Mouse (Mus musculus) embryonic facial prominence, embryonic 12.5 days (tissue): ENCODE results near the gene Sept11. TPM values are rescaled to one million over a fixed set of nuclear protein-coding genes. Genes with fewer than 3 reads are reported as not detected.
A peak's percentile ranks its signal among the peaks of the same experiment; 100 is the strongest.

Experiments used
- ATAC-seq: fragments of 200-750 bp; cut with Nextera tagmentation; 2 replicates; pipeline ENCODE4 v1.8.0; 2017; ENCODE audit not compliant: insufficient number of reproducible peaks, insufficient read depth, low FRiP score, low TSS enrichment
- H3K27ac ChIP-seq: fragments of 300-500 bp; sonication (generic); 2 replicates; pipeline ENCODE4 v1.5.1; 2016; ENCODE audit warnings: mild to moderate bottlenecking
- H3K27me3 ChIP-seq: fragments of 300-500 bp; sonication (generic); 2 replicates; pipeline ENCODE4 v1.6.1; 2016; ENCODE audit warnings: mild to moderate bottlenecking, moderate library complexity
- H3K36me3 ChIP-seq: fragments of 300-500 bp; sonication (generic); 2 replicates; pipeline ENCODE4 v1.6.1; 2016; ENCODE audit warnings: mild to moderate bottlenecking
- H3K4me1 ChIP-seq: fragments of 300-500 bp; sonication (generic); 2 replicates; pipeline ENCODE4 v1.6.1; 2016
- H3K4me2 ChIP-seq: fragments of 300-500 bp; sonication (generic); replicated peaks from 2 replicates; pipeline ENCODE4 v1.6.1; 2016; ENCODE audit warnings: mild to moderate bottlenecking, moderate library complexity
- H3K4me3 ChIP-seq: fragments of 300-500 bp; sonication (generic); 2 replicates; pipeline ENCODE4 v1.5.1; 2016; ENCODE audit warnings: mild to moderate bottlenecking
- H3K9ac ChIP-seq: fragments of 300-500 bp; sonication (generic); 2 replicates; pipeline ENCODE4 v1.6.1; 2016; ENCODE audit warnings: mild to moderate bottlenecking, moderate library complexity
- H3K9me3 ChIP-seq: fragments of 300-500 bp; sonication (generic); 2 replicates; pipeline ENCODE4 v1.6.1; 2016; ENCODE audit warnings: mild to moderate bottlenecking, moderate library complexity
- WGBS: fragments of 180-500 bp; shearing (Covaris S2); methylation state at CpG from one replicate; pipeline ENCODE4 v1.1.7; 2016; 5-methylcytosine and 5-hydroxymethylcytosine counted together
- polyA plus RNA-seq: library from polyadenylated mRNA; unstranded; fragments of >200 nt; fragmentation: Nextera tagmentation; extraction: Ambion mirVana; gene quantifications from 2 replicates; pipeline ENCODE4 v1.2.1, GENCODE M21; 2016

Sept11 gene
- polyA plus RNA-seq, 1 experiment from 2014 or later = 263 TPM

DNA sequence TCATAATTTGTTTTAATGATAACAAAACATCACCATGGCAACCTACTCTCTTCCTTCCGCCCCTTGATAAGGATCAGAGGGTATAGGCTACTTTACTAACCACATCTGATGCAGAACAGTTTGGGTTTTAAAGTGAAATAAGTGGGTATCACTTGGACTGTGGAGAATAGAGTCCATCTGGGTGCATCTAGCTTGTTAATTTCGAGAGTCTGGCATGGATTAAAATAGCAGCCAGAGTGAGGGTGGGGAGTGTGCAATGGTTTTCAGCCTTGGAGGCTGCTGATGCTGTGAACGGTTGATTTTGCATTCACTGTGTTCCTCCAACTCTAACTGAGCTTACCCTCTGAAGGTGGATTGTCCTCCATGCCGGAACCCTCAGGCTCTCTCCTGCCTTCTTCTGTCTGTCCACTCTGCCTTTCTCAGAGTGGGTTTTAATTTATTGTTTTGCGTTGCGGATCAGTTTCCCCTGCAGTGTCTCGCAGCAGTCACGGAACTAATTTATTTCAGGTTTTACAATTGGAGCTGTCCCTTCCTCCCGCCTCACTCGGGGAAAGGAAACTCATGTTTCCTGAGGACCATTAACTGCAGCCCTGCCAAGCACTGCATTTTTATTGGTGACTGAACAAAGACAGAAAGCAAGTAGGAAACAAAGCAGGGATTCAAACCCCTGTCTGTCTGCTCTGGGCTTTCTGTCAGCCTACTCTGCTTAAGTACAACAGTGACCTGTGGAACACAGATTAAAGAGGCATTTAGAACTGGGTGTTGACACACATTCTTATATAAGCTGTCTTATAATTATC lies 40.4 kb downstream of the Sept11 start:
- peaks cover 78% of the 10 kb centered on the region for H3K4me1 ChIP-seq
- H3K9me3 ChIP-seq = no peaks in the 10 kb centered on the region
- H3K27ac ChIP-seq = peak overlapping the region; percentile 77
- H3K36me3 ChIP-seq = no peaks in the 10 kb centered on the region
- no peaks in the 10 kb centered on the region for H3K27me3 ChIP-seq
- 0 out of 2 replicates have a peak overlapping the region, but pooled peaks have one; percentile 8 for H3K4me3 ChIP-seq
- ATAC-seq = peak; percentile 32; the same call in 1 of the 2 replicates
- H3K9ac ChIP-seq = no peak overlapping the region
- 13% methylated on average over 10 of the region's 10 CpGs for WGBS
- H3K4me2 ChIP-seq = peak overlapping the region; percentile 29; the same call in 1 of the 2 replicates

GRCm38 (mm10) chr5:93135368-93136107 lies 42.3 kb downstream of the Sept11 start:
- WGBS = 48% methylated on average over 10 of the region's 10 CpGs
- peaks cover 59% of the 10 kb centered on the region for H3K4me1 ChIP-seq
- no peak for ATAC-seq

DNA sequence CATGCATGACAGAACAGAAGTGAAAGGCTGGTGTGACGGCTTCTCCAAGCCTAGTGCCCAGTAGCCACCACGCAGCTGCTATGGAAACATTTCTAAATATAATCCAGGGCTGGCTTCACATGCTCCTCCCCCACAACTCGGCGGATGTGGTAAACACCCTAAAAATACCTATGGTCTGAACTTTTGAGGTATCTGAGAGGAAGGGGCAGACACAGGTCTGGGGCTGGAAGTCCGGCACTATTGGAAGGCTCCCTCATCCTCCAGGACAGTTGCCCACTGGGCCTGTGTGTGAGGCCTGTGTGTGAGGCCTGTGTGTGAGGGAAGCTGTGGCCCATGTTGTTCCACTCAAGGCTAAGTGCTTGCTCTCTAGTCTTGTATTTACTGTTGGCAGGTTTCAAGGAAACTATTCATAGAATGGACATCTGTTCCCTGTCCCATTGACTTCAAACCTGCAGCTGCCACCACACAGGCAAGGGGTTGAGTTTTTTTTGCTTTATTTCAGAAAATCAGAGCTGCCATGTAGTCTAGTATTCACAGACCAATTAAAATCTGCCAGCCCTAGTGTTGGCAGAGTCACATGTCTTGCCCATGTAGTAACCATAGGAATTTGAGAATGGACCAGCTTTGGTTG lies 43.8 kb downstream of the Sept11 start:
- peaks cover 46% of the 10 kb centered on the region for H3K4me1 ChIP-seq
- H3K36me3 ChIP-seq = peaks cover 25% of the 10 kb centered on the region
- no peak overlapping the region for H3K9ac ChIP-seq
- no peak overlapping the region for H3K4me3 ChIP-seq
- 65% methylated on average over 5 of the region's 5 CpGs for WGBS
- no peak overlapping the region for H3K4me2 ChIP-seq
- H3K27me3 ChIP-seq = no peaks in the 10 kb centered on the region
- H3K27ac ChIP-seq = 0 out of 2 replicates have a peak overlapping the region, but pooled peaks have one; percentile 43
- no peaks in the 10 kb centered on the region for H3K9me3 ChIP-seq
- ATAC-seq = no peak

More at GRCm38 (mm10) chr5:93135368-93136107, 42.3 kb downstream of the Sept11 start:
- Histone ChIP-seq H3K4me3 (no peak overlapping the region), H3K9me3 (no peaks in the 10 kb centered on the region), H3K36me3 (peaks cover 14% of the 10 kb centered on the region), H3K27ac (no peak overlapping the region), H3K4me2 (no peak overlapping the region), H3K9ac (no peak overlapping the region), H3K27me3 (no peaks in the 10 kb centered on the region)

DNA sequence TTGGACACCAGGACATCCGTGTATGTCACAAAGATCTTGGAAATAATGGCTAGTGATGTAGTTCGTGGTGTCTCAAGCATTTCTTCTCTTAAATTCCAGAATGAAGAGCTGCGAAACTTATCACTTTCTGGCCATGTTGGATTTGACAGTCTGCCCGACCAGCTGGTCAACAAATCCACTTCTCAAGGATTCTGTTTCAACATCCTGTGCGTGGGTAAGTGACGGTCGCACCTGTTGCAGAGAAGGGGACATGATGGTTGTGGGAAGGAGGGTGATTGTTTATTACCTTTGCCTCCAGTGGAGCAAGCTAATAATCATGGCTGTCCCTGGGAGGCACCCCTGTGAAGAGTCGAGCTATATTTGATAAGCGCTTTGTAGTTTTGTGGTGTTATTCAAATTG lies 46.1 kb downstream of the Sept11 start:
- no peak for ATAC-seq
- Histone ChIP-seq H3K27ac (no peak overlapping the region), H3K9me3 (no peaks in the 10 kb centered on the region), H3K36me3 (peaks cover 34% of the 10 kb centered on the region), H3K4me2 (no peak overlapping the region), H3K4me1 (peaks cover 29% of the 10 kb centered on the region), H3K4me3 (no peak overlapping the region), H3K27me3 (no peaks in the 10 kb centered on the region), H3K9ac (no peak overlapping the region)
- WGBS = 90% methylated on average over 9 of the region's 9 CpGs

DNA sequence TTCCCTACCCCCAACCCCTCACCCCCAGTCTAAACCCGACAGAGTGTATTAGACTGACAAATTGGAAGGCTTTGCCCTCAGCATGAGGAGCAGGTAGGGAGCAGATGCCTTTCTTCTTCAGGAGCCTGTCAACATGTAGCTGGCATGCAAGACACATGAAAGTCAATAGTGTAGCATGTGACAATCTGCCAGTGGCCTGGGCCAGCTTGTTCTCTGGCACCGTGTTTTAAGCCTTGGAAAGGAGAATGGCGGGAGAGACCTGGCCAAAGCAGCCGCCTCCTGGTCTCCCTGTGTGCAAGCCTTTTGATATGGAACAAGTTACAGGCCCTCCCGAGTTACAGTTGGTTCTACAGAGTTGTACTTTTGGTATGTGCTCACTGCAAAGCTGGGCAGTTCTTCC lies 47.5 kb downstream of the Sept11 start:
- Histone ChIP-seq H3K4me2 (no peak overlapping the region), H3K9me3 (no peaks in the 10 kb centered on the region), H3K36me3 (peaks cover 34% of the 10 kb centered on the region), H3K4me1 (peaks cover 29% of the 10 kb centered on the region), H3K27me3 (no peaks in the 10 kb centered on the region), H3K27ac (no peak overlapping the region), H3K9ac (no peak overlapping the region), H3K4me3 (no peak overlapping the region)
- no peak for ATAC-seq
- 86% methylated on average over 5 of the region's 5 CpGs for WGBS

DNA sequence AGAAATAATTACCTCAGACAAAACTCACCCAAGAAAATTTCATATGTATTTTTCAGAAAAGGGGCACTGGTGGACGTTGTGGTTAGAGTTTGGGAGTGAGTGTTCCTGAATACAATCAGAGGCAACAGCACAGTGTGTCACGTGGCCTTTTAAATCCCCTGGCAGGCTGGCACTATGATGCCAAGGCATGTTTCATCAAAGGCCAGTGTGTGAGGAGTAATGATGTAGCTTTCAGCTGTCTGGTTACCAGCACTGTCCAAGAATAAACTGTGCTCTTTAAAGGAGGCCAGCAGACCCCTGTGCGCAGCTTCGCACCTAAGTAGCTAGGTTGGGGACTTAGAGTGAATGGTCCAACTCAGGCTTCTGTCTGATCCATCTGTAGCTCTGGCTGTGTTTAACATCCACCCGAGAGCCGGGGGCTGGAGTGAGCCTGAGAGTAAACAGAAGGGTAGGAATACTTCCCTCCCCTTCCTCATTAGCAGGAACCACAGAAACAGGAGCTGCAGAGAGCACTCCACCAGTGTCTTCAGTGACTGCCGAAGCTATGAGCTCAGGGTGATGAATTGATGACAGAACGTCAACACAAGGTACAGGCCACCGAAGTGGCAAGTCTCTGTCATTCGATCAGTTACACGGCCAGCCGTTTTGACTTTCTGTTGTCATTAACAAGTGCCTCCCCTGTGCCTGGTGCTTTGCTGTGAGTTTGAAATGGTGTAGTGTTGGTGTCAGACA lies 50.3 kb downstream of the Sept11 start:
- Histone ChIP-seq H3K4me3 (no peak overlapping the region), H3K27ac (0 out of 2 replicates have a peak overlapping the region, but pooled peaks have one; percentile 12), H3K9ac (no peak overlapping the region), H3K9me3 (no peaks in the 10 kb centered on the region), H3K36me3 (peaks cover 41% of the 10 kb centered on the region), H3K27me3 (no peaks in the 10 kb centered on the region), H3K4me1 (peaks cover 27% of the 10 kb centered on the region), H3K4me2 (no peak overlapping the region)
- ATAC-seq = no peak
- WGBS = 55% methylated on average over 12 of the region's 12 CpGs

DNA sequence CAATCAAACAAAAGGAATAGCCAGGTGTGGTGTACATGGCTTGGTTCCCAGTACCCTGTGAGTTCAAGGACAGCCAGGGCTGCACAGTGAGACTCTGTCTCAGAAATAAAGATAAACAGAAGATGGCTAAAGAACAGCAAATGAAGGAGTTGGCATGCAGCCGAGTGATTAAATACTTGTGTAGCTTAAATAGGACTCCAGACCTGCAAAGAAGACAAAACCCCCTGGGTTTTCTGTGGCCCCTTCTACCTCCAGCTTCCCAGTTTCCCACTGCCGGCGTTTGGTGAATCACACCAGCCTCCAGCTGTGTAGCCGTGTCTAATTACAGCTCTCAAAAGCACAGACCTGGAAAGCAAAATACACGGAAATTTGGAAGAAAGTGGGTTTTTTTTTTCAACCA lies 51.6 kb downstream of the Sept11 start:
- Histone ChIP-seq H3K36me3 (peaks cover 35% of the 10 kb centered on the region), H3K4me3 (no peak overlapping the region), H3K4me2 (no peak overlapping the region), H3K9me3 (no peaks in the 10 kb centered on the region), H3K4me1 (peaks cover 35% of the 10 kb centered on the region), H3K27ac (peak overlapping the region; percentile 59; the same call in 1 of the 2 replicates), H3K9ac (no peak overlapping the region), H3K27me3 (no peaks in the 10 kb centered on the region)
- WGBS = 20% methylated on average over 5 of the region's 5 CpGs
- ATAC-seq = no peak

DNA sequence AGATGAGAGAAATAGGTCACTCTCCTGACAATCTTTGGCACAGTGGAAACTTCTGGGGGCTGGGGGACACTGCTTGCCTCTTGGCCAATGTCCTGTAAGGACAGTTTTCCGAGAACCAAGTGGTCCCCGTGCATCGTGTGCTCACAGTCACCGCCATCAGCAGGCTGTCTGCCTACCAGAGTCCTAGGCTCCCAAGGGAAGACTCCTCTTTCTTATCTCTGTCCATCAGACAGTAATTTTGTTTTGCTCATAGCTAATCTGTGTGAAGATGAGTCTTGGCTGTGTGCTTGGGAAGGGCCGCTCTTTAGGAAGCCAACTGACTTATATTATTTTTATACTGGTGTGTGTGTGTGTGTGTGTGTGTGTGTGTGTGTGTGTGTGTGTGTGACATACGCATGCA lies 52.3 kb downstream of the Sept11 start:
- H3K27me3 ChIP-seq = no peaks in the 10 kb centered on the region
- H3K4me1 ChIP-seq = peaks cover 41% of the 10 kb centered on the region
- WGBS = 78% methylated on average over 6 of the region's 6 CpGs
- peak overlapping the region; percentile 66; the same call in 1 of the 2 replicates for H3K27ac ChIP-seq
- H3K4me2 ChIP-seq = no peak overlapping the region
- H3K36me3 ChIP-seq = peaks cover 33% of the 10 kb centered on the region
- no peak overlapping the region for H3K9ac ChIP-seq
- ATAC-seq = no peak
- H3K4me3 ChIP-seq = no peak overlapping the region
- no peaks in the 10 kb centered on the region for H3K9me3 ChIP-seq

DNA sequence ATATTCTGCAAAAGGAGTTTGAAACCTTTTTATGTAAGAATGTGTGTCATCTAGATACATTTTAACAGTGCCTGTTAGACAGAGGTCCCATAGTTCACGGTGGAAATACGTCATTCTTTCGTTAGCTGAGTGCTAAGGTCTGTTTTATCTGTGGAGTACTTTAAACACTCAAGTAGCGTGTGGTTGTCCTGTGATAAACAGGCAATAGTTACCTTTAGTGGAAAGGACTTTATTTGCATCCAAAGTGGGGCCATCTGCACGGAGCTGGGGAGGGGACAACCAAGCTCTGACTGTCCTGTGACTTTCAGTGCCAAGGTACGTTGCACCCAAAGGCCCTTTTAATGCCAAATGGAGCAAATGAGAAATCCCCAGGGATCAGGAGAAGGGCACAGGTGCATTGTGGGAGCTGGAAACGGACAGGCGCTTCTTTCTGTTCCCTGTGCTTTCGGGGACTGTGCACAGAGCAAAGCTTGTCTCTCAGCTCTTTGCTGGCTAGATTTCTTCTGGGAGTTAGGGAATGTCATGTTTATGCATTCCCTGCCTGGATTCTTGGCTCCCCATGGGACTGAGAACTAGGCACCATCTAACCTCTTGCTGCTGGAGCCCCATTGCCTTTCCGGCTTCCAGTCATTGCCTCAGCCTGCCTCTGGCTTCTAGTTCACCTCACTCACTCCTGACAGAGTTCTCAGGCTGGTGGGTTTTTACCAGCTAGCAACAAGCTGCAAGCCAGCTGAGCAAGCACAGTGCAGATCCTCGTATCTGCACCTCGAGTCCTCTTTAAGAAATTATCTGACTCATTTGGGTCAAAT lies 56.9 kb downstream of the Sept11 start:
- 0 out of 2 replicates have a peak overlapping the region, but pooled peaks have one; percentile 0 for H3K27ac ChIP-seq
- H3K27me3 ChIP-seq = no peaks in the 10 kb centered on the region
- ATAC-seq = no peak
- peaks cover 25% of the 10 kb centered on the region for H3K36me3 ChIP-seq
- H3K4me3 ChIP-seq = no peak overlapping the region
- no peak overlapping the region for H3K4me2 ChIP-seq
- H3K9ac ChIP-seq = no peak overlapping the region
- no peaks in the 10 kb centered on the region for H3K9me3 ChIP-seq
- 74% methylated on average over 12 of the region's 12 CpGs for WGBS
- peaks cover 51% of the 10 kb centered on the region for H3K4me1 ChIP-seq

DNA sequence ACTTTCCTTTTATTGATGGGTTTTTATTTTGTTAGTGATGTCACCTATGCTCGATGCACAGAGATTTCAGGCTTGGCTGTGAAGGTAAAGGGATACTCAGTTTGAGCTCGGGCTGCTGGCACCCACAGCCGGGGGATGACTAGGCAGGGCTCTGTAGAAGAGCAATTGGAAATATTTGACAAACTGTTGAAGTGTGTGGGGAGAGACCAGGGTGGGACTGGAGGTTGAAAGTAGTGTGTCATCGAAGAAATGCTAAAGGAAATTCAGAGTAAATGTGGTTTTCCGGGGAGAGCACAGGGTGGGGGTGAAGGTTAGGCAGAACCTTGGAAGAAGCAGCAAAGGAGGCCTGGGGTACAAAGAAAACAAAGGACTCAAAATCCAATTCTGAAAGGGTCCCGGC lies 58.7 kb downstream of the Sept11 start:
- no peak for ATAC-seq

More for the DNA sequence above, 58.7 kb downstream of the Sept11 start:
- peaks cover 36% of the 10 kb centered on the region for H3K36me3 ChIP-seq
- H3K27ac ChIP-seq = 0 out of 2 replicates have a peak overlapping the region, but pooled peaks have one; percentile 30
- WGBS = 68% methylated on average over 6 of the region's 6 CpGs
- peaks cover 39% of the 10 kb centered on the region for H3K4me1 ChIP-seq
- H3K4me3 ChIP-seq = no peak overlapping the region
- no peak overlapping the region for H3K4me2 ChIP-seq
- no peaks in the 10 kb centered on the region for H3K9me3 ChIP-seq
- H3K27me3 ChIP-seq = no peaks in the 10 kb centered on the region
- H3K9ac ChIP-seq = no peak overlapping the region
